Mouse (Mus musculus): ENCODE measurements around the gene Ccser2.
"Not testable (repeated sequence)": the region's sequence is repeated elsewhere in the genome, so short reads cannot be mapped to it uniquely, and the experiment has no call there.

Ccser2 gene

DNA sequence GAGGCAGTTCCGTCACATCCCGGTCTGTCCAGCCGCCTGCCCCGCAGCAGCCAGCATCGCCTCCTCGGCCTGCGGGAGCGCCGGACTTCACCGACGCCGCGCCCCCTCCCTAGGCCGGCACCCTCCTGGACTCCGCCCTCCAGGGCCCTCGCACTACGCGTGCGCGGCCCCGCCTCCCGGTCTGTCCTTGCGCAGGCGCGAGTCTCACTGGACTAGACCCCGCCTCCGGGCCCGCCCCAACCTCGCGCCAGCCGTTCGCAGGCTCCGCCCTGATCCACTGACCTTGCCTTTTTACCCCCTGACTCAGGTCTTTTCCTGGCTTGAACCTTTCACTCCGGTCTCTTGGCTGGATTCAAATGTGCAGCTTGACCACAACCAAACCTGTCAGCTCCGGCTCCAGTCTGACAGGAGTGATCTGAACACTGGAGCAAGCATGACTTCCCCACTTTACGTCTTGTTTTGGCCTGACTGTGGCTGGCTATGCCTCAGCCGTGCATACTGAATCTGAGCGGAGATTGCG lies at the start of gene Ccser2:
Gene Ccser2, minus strand, starts transcription at position 150 of the 520 bp plus-strand sequence.
- peak; percentile 91 for DNase-seq (ENCODE audit: low spot score)

DNA sequence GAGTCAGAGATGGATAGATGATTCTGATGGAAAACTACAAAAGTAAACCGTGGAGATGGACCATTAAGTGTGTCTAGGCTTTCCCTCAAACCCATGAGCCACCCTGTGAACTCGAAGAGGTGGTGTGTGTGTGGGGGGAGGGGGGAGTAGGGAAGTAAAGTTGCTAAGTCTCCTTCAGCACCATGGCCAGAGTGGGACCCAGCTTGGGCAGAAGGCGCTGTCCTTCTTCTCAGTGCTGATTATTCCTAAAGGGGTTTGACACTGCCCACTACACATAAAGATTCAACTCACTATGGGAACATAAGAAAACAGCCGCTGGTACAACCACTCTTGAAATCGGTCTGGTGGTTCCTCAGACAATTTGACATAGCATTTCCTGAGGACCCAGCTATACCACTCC lies 47.3 kb upstream of the Ccser2 start:
- no peak for DNase-seq (ENCODE audit: low spot score)

DNA sequence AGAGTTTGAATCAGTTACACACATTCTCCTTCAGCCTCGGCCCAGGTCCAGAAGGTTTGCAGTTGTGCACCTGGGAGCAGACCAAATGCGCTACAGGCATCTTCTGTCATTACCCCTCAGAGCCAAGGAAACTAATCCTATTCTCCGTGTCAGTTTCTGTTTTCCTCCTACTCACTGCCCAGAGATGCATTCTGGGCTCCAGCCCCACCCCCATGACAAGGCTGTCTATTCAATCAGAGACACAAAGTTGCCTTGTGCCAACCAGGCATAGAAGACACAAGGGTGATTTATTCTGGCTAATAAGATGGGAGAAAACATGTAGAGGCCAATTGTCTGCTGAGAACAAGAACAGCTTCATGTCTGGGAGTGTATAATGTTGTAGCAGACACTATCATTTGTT lies 45.1 kb upstream of the Ccser2 start:
- DNase-seq (ENCODE audit: low spot score) = no peak

DNA sequence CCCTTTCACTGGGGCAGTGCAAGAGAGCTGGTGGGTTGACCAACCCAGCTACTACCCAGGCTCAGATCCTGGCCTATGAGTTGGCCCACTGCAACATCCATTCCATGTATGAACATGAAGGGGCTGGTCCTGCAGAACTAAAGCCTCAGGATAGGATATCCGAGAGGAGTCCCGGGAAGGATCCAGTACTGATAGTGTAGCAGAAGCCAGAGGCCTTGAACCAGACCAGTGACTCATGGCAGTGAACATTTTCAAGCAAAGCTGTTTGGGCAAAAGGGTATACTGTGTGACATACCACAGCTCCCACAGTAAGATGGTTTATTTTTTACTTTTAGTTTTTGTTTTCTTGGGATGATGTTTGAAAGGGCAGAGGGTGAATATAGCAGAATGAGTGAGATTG lies 41.1 kb upstream of the Ccser2 start:
- no peak for DNase-seq (ENCODE audit: low spot score)

DNA sequence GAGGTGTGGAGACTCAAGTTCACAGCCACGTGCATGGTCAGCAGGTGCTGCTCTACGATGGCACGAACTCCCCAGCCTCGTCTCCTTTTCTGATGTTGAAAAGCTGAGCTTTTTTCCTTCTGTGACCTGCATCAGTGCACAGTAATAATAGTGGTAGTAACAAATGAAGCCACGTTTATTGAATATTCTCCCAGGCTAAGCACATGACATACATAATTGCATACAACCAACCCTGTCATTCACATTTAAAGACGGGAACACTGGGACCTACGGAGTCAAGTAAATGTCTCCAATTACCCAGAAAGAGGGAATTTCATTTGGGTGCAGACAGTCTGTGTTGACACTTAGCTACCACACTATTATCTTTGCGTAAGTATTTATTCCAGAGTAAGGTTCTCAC lies 37.9 kb upstream of the Ccser2 start:
- no peak for DNase-seq (ENCODE audit: low spot score)

DNA sequence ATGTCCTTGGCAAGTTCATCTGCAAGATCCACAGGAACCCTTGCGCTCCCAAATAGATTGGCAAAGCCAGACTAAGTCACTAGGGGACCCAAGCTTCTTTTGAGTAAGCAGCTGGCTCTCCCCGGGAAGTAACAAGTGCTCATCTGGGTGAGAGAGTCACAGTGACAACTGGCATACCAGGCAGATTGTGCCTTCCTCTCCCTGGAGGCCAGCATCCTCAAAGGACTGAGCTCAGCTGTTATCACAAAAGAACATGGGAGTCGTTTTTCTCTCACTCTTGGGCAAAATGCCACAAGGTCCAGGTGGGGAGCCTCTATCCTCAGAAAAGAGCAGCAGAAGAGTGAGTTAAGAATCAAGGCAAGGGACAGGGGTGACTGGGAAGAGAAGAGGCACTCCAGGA lies 37.3 kb upstream of the Ccser2 start:
- DNase-seq (ENCODE audit: low spot score) = no peak

DNA sequence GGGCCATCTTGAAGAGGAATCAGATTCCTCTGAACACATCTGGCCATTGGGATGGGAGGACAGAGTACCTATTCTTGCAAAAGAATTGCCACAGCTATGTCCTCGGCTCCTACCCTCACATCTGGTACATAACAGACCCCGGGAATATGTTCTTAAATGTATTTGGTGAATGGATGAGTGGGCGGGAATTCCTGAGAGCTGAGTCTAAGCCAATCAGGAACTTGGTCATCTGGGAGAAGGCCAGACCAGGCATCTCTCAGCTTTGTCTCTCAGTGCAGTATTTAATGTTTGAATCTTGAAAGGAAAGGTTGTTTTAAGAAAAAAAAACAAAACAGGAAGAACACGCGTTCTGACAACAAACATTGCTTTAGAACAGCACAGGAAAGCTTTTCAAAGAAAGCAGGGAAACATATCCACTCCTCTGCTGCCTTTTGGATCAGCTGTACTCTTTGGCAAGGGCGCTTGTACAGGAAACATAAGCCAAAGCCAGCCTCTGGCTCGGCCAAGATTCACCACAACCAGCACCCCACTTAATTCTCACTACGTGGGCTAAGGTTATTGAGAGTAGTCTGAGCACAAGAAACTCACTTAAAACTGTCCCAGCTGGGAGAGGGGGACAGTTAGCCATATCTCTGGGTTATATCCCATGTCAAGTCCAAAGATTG lies 35.0 kb upstream of the Ccser2 start:
- DNase-seq (ENCODE audit: low spot score) = no peak

DNA sequence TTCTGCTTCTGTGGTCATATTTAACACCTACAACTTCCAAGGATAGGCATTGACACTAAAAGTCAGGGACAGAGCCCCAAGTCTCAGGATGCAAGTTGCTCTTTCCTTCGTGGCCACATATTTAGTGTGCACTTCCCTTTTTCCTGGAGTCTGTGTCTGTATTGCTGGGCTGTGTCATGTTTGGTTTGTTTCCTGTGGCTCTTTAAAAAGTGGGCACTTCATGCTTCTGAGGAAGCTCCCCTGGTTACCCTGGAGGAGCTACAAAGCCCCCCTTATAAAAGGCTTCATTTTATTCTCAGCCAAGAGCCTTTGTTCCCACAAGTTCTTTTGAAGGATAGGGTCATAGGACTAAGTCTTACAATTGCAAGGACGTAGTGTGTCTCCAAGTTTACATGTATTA lies 34.3 kb upstream of the Ccser2 start:
- no peak for DNase-seq (ENCODE audit: low spot score)

DNA sequence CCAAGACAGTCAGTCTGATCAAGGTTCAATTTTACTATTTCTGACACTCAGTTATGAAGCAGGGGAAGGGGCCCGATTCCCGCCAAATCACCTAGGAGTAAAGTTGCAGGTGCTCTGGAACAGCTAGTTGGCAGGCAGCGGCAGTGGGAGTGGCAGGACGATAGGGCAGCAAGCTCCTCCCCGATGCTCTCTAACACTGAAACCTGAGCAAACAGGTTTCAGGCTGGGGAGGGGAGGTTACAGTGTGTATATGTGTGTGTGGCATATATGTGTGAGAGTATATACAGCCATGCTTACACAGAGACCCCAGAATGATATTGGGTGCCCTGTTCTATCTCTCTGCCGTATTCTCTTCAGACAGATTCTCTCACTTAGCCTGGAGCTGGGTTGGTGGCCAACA lies 32.2 kb upstream of the Ccser2 start:
- not testable (repeated sequence) for DNase-seq (ENCODE audit: low spot score)

DNA sequence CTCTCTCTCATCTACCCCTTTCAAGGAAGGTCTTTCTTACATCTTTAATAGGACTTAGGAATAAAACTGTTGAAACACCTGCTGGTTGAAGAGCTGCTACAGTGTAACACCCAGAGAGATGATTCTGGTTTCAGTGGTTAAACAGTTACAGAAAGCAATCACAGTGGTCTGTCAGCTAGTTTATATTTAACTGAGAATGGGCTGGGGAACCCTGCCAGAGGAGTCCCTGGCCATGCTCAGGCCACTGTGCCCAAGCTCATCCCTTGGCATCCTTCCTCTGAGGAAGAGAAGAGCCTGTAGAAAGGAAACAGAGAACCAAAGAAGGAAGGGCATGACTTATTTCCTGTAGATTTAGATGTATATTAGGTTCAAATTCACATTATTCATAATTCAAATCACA lies 21.2 kb upstream of the Ccser2 start:
- no peak for DNase-seq (ENCODE audit: low spot score)

DNA sequence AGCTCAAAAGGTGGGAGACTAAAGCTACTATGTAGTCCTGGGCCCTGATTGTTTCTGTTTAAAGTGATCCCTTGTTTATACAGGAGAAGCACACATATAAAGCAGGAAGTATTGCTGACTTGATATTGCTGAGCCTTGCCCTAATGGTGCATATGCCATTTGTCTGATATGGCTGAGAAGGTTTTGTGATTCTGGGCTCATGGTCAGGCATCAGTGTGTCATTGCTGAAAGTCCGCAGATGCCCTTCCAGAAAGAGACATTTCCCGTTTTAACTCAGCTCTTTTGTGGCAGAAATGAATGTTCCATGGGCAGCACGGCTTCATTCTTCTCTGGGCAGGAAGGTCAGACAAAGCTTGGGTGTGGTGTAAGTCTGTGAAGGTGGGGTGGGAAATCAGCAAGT lies 17.1 kb upstream of the Ccser2 start:
- no peak for DNase-seq (ENCODE audit: low spot score)

DNA sequence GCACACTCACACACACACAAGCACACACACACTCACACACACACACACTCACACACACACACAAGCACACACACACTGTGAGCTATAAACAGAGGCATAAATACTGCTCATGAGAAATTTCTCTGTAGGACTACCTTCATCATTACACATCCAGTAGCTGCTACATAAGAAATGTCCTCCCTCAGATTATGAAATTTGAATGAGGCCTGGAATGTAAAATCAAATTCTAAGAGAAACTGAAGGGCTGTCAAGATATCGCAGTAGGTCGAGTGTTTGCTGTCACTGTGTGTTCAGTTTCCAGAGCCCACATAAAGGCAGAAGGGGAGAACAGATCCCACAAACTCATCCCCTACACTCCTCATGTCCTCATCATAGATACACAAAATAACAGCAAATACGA lies 6.4 kb upstream of the Ccser2 start:
- no peak for DNase-seq (ENCODE audit: low spot score)

DNA sequence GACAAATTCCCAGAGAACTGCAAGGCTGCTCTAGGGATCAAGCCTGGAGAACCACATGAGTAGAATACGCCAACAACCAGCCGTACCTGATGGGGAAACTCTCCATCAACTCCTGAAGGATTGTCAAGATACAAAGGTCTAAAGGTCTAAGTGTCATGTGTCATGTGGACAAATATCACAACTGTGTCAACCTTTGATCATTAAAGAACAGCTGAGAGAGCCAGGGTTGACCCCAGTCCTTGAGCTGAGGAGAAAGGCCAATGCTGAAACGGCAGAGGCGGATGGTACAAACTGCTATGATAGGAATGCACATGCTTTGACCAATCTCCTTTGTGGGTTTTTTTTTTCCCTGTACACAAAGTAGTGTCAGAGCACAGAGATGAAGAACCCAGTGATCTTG lies 2.6 kb upstream of the Ccser2 start:
- DNase-seq (ENCODE audit: low spot score) = no peak

DNA sequence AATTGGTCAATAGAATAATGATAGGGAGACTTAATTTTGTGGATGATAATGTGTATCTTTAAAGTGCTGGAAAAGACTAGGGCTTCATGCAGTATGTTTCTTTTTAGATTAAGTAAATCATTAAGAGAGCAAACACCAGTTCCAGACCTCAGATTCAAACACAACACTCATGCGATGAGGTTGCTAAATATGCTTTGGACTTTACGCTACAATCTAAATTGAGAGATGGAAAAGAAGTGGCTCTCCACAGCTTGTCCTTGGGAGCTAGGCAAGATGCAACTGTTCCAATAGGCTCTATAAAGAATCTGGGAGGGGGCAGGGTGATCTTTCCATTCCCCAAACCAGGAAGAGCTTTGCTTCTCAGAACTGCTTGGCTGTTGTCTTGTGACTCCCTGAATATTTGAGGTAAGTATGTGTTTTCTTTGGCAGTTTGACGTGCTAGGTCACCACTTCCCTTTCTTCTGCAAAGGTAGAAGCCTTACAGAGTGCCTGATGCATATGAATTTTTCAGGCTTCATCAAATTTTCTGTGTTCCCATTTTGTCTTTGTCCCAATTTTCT lies 1.4 kb upstream of the Ccser2 start:
- no peak for DNase-seq (ENCODE audit: low spot score)

DNA sequence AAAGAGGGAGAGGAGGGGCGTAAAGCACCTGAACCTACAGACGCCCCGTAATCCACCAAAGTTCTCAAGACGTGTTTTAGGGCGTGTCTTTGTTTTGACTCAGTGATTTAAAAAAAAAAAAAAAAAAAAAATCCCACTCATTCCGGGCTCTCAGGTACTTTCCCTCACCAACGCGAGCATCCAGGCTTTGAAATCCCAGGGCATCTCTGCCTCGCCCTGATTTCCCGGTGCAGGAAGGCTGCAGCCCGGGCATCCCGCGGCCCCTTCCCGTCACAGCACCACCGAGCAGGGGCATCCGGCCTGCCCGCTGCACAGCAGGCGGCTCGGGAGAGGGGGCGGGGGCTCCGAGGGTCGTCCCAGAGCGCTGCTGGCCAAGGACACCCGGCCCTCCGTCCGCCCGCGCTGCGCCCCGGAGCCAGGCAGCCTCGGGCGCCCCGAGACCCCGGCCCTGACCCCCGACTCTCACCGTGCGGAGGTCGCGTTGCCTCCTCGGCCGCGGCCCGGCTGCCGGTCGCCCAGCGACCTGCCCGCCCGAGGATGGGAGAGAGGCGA lies 425 bp downstream of the Ccser2 start:
- DNase-seq (ENCODE audit: low spot score) = no peak

DNA sequence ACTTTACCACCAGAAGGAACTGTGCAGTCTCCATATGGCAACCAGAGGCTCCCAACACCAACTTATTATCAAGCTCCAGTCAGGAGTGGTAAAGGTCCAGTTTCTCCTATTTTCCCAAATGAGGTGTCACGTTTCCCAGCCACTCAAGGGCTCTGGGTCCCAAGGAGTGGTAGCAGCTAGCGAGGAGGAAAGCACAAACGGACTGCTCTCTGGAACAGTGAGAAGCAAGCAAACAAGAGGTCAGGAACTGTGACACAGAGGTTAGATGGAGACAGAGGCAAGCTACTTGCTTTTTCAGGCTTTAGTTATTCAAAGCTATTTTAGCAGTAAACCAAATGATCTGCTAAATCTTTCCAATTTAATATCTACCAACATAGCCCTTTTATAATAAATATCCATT lies 3.2 kb downstream of the Ccser2 start:
- DNase-seq (ENCODE audit: low spot score) = no peak

DNA sequence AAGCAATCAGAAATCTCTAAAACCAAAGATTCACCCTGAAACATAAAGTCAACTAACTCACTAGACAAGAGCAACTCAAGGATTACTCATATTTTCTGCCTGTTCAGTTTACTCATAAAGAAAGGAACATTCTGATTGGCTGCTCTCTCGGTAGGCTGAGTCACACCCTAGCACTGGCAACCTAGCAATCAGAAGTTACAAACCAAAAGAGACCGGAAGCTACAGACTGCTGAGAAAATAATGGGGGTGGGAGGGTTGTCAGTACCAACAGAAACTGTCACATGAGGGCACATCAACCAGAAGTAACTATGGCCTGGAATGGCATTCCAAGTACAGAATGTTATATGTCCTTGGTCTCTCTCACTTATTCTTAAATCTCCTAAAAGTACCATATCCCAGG lies 6.1 kb downstream of the Ccser2 start:
- no peak for DNase-seq (ENCODE audit: low spot score)

DNA sequence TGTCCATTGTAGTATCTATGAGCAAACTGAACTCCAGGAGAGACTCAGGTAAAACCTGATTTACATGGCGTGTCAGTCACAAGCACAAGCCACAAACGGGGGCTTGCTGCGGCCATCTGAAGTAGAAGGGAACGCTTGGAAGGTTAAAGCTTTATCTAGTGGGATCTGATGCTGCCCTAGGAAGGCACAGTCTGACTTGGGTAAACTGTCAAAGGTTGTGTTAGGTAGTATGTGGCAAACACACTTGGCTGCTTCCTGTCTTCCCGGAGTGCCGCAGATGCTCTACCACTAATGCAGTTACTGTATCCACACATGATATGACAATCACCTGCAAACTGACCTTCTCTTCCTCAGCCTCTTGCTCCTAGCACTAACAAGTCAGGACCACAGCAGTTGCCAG lies 10.9 kb downstream of the Ccser2 start:
- no peak for DNase-seq (ENCODE audit: low spot score)

DNA sequence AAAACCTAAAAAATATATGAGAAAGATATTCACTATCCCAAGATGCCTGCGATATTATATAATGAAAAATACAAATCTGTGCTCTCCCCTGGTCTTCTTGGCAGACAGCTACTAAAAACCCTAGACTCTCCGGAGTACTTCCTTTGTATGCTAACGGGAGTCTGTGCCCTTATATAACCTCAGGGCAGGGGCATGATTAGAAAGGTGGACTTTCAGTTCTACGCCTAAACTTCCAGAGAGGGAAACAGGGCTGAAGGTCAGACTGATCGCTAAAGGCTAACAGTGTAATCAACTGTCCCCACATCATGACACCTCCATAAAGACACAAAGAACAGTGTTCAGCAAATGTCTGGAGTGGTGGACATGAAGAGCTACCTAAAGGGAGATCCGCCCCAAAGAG lies 11.3 kb downstream of the Ccser2 start:
- DNase-seq (ENCODE audit: low spot score) = no peak

DNA sequence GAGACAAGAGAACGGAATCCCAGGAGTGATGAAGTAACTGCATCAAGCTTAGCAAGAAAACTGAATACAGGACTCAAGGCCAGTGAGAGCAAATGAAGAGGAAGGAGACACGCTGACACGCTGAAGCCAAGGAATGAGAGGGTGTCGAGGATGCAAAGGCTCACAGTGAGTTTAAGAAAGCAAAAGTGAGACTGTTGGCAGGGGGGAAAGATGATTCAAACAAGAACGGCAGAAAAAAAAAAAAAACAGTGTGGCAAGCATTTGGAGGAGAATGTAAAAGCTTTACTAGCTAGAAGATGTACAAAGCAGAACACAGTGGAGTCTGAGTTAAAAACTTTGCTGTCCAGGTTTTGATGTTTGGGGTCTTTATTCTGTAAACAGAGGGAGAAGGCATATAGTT lies 11.9 kb downstream of the Ccser2 start:
- no peak for DNase-seq (ENCODE audit: low spot score)

DNA sequence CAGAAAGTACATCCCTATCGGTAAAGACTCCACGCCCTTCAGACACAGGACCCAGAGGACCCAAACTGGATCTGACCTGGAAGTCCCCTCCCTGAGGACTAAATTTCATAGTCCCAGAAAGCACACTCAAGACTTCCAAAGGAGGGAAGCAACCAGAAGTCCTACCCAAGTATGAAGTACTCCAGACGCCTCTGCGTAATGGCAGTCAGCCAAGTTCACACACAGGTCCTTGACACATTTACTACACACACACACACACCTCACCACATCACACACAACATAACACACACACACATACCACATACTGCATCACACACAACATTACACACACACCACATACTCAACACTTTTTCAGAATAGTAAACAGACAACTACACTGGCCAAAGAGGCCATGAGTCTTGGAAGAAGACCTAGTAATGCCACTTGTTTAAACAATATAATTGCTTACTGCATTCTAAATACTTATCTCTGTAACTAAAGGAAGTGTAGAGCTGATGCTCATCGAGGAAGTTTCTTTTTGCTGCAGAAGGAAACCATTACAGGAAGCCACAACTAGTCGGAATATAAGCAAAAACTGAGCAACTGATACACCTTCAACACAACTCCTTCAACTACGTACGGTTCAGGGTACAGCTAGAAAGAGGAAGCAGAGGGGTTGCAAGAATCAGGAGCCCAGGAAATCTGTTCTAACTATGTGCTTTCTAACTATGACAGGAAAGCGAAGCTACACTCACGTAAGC lies 15.7 kb downstream of the Ccser2 start:
- no peak for DNase-seq (ENCODE audit: low spot score)

DNA sequence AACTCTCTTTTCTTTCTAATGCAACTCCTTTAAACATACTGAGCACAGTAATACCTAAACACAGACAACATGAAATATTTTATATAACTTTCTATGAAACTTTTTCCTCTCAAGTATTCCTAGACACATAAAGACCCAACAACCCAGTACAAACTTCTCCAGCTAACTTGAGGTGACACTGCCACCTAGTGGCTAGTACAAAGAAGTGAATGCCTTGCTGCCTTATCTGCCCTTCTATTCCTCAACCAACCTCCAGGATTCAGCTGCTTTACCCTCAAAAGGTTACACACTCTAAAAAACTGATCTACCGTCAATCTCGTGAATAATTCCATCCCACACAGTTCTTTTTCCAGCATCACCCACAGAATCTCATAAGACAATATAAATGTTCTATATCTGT lies 16.4 kb downstream of the Ccser2 start:
- DNase-seq (ENCODE audit: low spot score) = no peak

DNA sequence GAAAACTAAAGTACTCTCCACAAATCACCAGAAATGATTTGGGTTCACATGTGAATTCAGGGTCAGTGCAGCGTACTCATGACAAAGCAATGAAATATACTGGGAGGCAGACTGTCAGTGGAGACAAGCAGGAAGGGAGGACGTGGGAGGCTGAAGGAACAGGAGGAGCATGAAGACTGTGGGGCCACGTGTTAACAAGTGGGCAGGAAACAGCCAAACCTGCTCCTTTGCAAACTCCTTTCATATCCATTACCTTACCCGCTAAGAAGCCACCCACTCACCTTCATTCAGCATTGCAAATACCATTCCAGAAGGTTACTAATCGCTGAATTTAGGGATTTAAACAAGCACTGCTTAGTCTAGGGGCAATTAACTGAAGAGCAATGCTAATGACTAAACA lies 25.9 kb downstream of the Ccser2 start:
- DNase-seq (ENCODE audit: low spot score) = no peak

All from urinary bladder, postnatal 10 days (tissue).